Mouse (Mus musculus): ENCODE measurements around the gene Dnah11.

DNA sequence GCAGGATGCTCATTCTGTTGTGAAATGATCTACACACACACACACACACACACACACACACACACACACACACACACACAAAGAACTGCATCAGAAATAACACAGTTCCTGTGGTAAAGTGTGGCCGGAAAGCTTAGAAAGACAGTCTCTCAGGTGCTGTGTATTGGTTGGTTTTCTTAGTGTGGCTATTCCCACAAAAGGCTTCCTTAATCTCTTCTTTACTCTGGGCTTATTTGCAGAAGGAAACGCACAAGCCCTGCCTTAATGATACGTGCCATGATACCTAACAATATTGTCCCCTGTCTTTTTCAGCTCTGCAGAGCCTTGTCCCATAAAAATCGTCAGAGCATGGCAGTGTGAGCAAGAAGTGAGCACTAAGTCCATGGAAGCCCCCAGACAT, 130.1 kb downstream of the Dnah11 start:
- TF ChIP-seq TCF12 (IDR thresholded peaks at IDR 0.05; ENCODE audit: insufficient read depth, poor library complexity, severe bottlenecking) = no peak
- no peak for TF ChIP-seq POLR2A (IDR thresholded peaks at IDR 0.05; ENCODE audit: insufficient read length, low read depth)

All from myocyte (in vitro differentiated cells).